Mouse (Mus musculus) bone marrow macrophage, adult 2 months (primary cell): ENCODE measurements around the gene Zbed4.

Experiments used
- CTCF ChIP-seq: IDR thresholded peaks from 2 replicates; pipeline ENCODE4 v1.5.1; 2012; ENCODE audit warnings: low read depth, mild to moderate bottlenecking, low read length, moderate library complexity
- POLR2A ChIP-seq: IDR thresholded peaks from 2 replicates; pipeline ENCODE4 v1.6.1; 2012; ENCODE audit warnings: mild to moderate bottlenecking, low read depth, low read length, borderline replicate concordance

DNA sequence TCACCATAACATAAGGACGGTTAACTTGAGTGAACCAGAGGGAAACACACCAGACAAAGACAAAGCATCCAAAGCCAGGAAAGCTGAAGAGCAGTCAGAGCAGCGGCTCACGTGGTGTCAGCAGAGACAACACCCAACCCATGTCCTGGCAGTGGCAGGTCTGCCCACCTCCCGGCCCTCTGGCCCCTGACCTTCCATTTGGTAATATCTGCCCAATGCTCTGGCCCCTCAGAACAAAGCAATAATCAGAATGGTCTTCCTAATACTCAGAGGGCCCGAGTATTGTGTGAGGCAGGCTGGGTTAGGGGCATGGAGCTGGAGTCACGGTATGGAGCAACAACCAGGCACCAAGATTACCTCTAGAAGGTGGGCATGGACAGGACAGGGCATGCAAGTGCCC is 28.3 kb upstream of the Zbed4 start:
- TF ChIP-seq CTCF (no peak), POLR2A (no peak)
